Mouse (Mus musculus): ENCODE results near the gene Art3. TPM values are rescaled to one million over a fixed set of nuclear protein-coding genes. Genes with fewer than 3 reads are reported as not detected.

The Art3 gene
- 17.5 and 18.0 TPM in 2 replicates for polyA plus RNA-seq (2012; rRNA removed)

DNA sequence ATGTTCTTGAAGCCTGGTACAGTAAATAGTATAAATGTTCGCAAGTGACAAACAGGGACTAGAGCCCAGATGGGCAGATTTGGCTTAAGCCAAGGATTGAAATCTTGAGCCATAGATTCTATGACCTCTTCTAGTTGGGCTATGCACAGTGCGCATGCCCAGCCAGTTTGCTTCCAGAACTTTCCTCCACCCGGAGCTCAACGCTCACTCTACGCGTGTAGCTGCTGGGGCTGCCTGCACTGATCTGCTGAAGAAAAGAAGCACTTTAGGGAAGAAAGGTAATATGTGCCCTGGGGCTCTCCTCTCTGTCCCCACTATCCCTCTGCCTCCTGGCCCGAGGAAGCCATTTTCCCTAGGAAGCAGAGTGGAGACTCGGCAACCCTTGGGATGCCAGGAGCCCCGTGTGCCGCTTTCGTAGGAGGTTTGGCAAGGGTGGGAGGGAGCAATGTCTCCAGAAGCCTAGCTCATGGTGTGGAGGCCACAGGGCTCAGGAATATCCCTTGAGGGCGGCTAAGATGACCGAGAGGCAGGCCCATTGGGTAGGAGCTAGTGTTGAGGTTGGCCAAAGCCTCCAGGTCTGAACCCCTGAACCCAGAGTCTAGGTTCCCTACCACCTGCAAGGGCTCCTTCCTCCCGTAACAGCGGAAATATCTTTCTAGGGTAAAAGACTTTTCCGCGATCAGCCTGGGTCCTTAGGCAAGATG, at the start of gene Art3:
Art3 (plus strand) TSS at position 193 of the 704 bp plus-strand sequence.
- no peak for DNase-seq (ENCODE audit: extremely low spot score in 1 of 2, low spot score in 1 of 2)

DNA sequence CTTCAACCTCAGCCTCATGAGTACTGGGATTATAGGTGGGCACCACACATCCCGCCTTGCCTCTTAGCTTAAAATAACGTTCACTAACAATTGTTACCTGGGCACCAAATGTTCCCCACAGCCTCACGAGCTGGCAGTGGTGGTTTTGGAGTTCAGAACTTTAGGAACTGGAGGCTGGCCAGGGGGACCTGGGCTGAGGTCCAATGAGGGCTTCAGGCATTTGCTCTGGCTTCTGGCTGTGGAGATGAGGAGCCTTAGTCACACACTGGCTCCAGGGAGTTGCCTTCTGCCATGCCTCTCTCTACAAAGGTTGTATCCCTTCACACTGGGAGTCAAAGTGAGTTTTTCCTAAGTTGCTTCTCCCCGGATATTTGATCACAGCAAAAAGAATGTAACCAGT, 49.1 kb upstream of the Art3 start:
- no peak for DNase-seq (ENCODE audit: extremely low spot score in 1 of 2, low spot score in 1 of 2)

DNA sequence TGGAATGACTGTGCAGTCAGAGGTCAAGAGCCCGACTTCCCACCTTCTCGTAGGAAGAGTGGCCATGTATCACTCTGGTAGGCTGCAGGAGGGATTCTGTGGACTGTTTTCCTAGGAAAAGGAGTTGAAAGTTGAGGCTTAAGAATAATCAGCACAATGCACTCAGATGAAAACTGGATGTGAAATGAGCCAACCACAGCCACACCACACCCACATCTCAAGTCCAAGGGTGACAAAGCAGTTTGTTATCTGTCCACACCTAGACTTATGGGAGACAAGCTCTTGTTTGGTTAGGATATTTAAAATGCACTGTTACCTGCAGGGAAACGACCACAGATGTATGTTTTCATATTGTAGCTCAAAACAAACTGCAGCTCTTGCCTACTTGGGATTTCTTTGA, 48.5 kb upstream of the Art3 start:
- DNase-seq (ENCODE audit: extremely low spot score in 1 of 2, low spot score in 1 of 2), result no peak

DNA sequence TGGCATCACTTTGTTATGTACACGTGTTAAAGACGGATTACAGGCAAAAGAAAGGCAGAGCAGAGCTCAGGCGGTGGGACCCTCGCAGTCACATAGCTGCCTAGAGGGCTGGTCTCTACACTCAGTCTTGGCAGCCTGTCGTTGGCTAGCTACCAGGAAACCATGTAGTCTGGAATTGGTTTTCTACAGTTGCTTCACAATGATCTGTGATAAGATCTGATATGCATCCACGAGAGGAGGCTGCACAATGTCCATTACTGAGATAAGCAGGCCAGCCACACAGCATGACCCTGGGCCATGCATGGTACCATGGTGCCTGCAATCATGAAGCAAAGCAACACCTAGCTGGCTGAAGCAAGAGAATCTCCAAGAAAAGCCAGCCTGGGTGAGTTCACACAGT, 43.8 kb upstream of the Art3 start:
- no peak for DNase-seq (ENCODE audit: extremely low spot score in 1 of 2, low spot score in 1 of 2)

DNA sequence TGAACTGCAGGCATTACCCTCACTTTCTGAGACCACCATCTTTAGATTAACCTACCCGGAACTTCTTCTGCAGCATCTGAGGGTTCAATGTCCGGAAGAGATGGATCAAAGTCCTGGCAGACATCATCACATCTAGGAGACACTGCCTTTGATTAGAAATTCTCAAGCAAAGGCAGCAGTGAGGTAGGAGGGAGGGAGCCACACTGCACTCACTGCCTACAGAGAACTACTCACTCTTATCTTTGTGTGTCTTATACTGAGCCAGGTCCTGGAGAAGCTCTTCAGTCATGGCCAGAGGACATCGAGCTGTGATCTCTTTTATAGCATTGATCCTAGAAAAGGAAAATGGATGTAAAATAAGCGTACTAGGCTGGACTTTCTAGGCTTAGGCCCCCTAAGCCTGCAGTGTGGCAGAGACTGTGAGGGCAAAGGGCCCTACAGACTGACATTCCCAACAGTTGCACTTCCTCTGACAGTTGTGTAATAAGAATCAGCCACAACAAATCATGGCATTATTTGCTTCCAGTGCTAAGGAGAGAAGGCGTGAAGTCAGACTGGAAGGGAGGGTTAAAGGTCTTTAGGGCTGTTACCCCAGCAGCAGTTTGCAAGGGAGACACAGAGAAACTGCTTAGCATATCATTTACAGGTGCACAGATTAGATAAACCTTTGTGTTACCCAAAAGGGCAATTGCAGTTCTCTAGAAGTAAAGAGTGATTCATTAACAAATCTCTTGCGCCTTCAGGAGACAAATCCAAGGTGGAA, 39.8 kb upstream of the Art3 start:
- DNase-seq (ENCODE audit: extremely low spot score in 1 of 2, low spot score in 1 of 2), result no peak

DNA sequence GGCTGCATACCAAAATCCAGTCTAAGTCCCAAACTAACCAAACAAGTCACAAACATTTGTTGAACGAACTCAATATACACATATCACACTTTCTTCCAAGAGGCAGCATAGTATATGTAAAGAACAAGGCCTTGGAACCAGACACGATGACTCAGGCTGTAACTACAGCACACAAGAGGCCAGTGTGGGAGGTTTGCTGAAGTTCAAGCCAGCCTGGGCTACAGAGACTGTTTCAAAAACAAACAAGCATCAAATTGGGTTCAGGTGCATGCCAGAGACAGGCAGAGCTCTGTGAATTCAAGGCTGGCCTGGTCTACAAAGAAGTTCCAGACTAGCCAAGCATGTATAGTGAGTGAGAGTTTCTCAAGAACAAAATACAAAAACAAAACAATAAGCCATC, 37.1 kb upstream of the Art3 start:
- DNase-seq (ENCODE audit: extremely low spot score in 1 of 2, low spot score in 1 of 2), result no peak

DNA sequence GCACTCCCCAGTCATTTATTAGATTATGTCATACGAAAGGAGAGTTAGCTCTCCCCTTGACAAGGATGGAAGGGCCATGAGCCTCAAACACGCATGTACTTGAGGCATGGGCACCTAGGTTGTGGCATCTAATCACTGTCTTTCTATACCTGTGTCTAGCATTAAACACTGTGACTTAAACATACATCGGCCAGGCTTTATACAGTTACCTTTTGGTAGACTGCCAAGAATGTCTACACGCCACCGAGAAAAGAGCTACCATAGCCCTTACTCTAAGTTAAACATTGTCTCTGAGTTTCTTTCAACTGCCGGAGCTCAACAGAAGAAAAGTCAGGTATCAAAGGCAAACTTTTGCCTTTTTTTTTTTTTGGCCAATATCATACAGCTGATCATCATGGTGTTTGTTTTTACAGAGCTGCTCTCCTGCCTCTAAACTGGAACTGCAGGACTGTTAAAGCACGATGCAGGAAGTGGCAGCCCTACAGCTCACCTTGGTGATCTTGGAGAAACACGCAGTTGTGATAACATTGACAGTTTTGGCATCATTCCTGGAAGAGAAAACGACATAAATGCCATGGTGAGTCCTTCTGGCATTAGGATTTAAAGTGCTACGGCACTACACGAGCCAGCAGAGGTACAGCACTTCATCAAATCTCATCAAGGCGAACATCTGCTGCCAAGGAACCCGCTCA, 29.3 kb upstream of the Art3 start:
- no peak for DNase-seq (ENCODE audit: extremely low spot score in 1 of 2, low spot score in 1 of 2)

DNA sequence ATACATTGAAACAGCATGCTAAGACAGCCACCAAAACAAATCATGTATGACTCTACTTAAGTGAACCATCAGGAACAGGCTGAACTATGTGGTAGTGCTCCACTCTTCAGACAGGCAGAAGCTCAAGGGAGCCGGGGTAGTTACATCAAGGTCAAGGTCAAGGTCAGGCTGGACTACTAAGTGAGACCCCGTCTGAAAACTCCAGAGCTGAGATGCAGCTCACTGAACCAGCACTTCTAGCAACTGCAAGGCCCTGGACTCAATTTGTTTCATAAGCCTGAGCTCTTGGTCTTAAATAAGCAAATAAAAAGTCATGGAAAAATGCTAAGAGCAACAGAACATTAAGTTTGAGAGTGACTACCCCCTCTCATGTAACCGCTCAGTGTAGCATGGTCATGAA, 27.3 kb upstream of the Art3 start:
- DNase-seq (ENCODE audit: extremely low spot score in 1 of 2, low spot score in 1 of 2), result no peak

DNA sequence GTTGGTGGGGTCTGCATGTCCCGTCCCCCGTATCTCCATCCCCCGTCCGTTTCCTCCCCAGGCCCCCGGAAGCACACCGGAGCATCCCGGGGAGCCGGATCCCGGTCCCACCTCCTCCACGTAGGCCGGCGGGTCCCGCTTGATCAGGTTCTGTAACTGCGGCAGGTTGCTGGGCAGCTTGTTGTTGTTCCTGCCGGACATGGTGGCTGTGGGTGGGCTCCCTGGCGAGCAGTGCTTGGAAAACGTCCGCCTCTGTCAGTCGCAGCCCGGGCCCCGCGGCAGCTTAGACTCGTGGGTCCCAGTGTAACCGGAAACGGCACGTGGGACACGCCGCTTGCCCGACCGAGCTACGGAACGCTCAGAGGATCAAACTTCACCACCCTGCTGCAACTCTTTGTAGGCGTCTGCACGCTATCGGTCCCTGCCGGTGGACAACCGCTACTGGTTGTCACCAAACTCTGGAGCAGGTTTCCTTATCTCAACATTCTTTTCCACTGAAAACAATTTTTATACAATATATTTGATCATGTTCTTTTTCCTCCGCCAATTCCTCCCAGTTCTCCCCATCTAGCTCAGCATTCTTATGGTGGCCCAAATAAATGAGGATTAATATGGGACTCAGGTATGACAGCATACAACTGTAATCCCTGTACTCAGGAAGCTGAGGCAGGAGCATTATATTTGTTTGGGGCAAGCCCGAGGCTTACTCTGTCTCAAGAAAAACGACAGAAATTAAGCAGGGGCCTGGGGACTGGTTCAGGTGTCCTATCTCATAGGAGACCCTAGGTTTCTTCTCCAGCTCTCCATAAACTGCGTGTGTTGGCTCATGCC, 21.7 kb upstream of the Art3 start, which contains the start of gene Sdad1:
Sdad1 (minus strand) TSS at position 799 of the 831 bp plus-strand sequence.
- peak; percentile 93 to 98 for DNase-seq (ENCODE audit: extremely low spot score in 1 of 2, low spot score in 1 of 2)

DNA sequence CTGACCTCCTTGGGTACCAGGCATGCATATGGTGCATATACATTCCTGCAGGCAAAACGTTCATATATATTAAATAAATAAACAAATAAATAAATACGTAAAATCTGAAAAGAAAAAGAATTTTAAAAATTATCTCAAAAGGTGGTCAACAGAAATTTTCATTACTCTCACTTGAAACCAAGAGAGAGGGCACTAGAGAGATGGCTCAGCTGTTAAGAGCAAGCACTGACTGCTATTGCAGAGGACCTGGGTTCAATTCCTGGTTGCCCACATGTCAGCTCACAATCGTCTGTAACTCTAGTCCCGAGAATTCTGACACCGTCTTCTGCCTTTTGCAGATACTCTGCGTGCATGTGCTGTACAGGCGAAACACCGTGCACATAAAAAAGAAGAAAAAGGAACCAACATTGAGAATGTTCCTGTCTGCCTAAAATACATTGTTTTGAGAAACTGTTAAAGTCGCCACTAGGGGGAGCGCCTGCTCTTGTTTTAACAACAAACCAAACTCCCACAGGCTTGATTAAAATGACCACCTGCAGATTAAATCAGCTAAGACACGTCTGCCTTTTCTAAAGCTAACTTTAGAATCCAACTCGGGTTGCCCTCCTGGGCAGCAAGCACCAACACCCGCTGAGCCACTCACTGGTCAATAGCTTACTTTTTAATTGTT, 19.4 kb upstream of the Art3 start:
- DNase-seq (ENCODE audit: extremely low spot score in 1 of 2, low spot score in 1 of 2), result peak; percentile 77 to 96

DNA sequence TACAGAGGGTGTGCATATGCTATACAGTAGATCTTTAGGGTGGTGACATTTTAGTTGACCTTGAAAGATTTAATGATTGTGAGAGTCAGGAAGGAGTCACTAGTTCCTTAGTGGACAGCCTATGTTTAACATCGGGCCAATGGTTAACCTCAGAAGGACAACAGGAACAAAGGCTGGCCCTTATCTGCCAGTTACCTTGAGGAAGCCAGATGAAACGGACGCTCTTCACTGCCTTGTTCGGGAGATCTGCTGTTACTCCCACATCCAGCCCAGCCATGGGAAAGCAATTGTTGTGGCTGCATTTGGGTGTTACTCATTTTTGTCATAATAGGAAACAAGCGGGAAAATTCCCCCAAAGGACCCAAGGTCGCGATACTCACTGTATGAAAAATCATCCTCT, 17.9 kb upstream of the Art3 start:
- DNase-seq (ENCODE audit: extremely low spot score in 1 of 2, low spot score in 1 of 2), result no peak

DNA sequence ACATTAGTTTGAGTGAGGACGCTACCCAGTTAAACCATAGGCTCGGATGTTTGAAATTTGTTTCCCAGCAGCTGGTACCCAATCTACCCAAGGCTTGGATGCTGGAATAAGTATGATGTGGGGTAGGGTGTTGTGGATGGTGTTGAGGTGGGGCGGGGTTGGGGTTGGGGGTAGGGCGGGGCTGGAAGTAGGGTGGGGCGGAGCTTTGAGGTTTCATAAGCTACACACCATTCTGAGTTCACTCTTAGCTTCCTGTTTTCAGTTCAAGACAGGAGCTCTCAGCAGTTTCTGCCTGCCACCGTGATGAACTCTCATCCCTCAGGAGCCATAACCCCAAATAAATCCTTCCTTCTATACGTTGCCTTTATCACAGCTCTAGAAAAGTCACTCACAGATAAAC, 13.5 kb upstream of the Art3 start:
- no peak for DNase-seq (ENCODE audit: extremely low spot score in 1 of 2, low spot score in 1 of 2)

DNA sequence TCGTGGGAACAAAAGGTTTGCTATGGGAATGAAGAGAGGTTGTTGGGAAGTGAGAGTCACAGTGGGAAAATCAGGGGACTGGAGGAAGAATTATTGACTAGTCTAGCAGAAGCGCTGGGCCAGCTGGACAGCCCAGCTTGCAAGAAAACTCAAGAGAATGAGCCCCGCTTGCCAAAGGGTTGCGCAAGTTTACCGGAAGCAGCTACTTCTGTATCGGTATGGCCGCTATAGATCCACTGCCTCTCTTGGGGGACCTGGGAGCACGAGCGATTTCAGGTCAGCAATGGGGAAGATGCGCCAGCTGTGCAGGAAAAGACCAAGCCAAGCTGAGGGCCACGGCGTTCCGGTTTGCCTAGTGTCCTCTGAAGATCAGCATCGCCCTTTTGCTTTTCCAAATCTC, 13.0 kb upstream of the Art3 start:
- no peak for DNase-seq (ENCODE audit: extremely low spot score in 1 of 2, low spot score in 1 of 2)

DNA sequence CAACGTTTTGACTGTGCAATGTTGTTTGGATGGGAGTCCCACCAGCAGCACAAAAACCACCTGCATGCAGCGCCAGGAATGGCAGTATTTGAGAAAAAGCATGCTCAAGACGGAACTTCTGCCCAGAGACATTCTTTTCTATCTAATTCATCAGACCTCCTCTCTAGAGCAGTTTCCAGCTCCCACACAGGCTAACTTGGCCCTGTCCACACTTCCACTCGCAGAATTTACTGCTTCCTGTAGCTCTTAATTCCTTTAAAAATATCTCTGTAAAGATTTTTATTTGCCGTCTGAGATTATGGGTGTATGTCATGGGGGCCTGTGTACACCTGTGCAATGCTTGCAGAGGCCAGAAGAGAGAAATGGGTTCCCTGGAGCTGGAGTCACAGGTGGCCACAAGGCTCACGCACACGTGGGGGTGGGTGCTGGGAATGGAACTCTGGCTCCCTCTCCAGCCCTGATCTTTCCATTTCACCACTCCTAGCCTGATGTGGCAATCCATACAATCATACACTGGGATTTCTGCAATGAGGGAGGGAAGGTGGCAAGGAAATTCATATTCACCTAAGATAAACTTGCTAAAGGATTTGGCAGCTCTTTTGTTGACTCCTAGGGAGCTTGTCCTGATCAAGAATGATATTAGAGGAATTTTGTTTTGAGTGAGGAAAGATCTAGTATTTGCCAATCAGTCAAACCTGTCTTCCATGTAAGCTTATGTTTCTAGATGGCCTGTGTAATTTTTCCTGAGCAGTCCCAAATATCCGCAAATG, 9.8 kb upstream of the Art3 start:
- DNase-seq (ENCODE audit: extremely low spot score in 1 of 2, low spot score in 1 of 2), result no peak

DNA sequence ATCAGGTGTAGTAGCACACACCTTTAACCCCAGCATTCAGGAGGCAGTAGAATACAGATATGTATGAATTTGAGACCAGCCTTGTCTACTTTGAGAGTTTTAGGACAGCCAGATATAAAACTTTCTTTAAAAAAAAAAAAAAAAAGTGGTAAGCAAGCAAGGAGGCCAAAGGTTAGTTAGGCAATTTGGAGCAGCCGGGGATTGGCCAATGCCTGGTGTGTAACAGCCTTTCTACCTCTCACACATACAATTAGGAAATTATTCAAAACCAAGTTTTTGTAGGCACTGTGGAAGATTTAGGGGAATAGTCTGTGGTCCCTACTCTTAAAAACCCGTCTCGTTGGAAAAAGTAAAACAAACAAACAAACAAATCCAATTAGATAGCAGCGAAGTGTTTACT, 9.0 kb upstream of the Art3 start:
- DNase-seq (ENCODE audit: extremely low spot score in 1 of 2, low spot score in 1 of 2), result no peak

DNA sequence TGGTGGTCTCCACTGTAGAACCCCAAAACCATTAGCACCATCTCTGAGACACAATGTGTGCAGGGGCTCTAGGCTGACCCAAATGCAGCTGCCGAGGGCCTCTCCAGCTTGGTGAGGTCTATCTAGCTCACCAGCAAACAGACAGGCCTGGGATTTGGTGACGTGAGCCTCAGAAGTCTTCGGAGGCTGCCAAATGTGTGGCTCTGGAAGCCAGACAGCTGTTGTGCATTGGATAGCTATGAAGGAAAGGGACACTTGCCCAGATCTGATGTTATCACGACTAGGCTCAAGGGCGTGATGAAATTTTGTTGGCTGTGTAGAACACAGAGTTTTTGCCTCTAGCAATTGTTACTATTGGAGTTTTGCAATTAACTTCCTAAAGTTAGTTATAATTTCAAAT, 8.4 kb upstream of the Art3 start:
- DNase-seq (ENCODE audit: extremely low spot score in 1 of 2, low spot score in 1 of 2), result no peak

DNA sequence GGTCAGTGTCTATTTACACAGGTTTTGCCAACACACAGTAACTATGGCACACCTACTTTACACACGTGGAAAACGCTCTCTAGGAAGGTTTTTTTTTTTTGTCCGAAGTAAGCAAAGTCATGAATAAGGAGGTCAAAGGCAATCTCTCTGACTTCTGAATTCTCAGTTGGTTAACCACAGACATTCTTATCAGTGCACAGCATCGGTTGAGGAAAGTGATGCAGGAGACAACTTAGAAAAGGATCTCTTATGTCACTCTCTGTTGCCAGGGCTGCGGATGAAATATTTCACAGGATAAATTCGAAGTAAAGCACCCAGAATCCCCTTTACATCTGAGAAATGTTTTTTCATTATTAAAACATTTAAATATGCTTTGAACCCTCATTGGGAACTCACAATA, 4.3 kb upstream of the Art3 start:
- DNase-seq (ENCODE audit: extremely low spot score in 1 of 2, low spot score in 1 of 2), result no peak

DNA sequence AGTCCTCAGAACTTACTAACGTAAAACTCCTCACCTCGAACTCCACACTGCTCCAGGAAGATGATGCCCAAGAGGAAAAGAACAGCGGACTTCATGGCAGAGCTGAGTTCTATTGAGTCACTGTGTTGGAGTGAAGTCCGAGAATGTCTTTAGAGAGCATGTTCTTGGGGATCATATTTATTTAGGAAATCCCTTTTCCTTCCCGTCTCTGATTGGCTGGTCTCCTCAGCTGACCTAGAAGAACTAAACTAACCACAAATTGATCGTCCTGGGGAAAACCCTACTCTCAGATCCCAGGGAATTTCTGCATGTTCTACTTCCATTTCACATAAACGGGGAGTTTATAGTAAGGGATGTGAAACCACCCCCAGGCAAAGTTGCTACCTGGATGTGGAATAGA, 3.7 kb upstream of the Art3 start, which contains the start of gene Cxcl9:
Cxcl9 (minus strand) TSS at position 151 of the 400 bp plus-strand sequence.
- DNase-seq (ENCODE audit: extremely low spot score in 1 of 2, low spot score in 1 of 2), result no peak

DNA sequence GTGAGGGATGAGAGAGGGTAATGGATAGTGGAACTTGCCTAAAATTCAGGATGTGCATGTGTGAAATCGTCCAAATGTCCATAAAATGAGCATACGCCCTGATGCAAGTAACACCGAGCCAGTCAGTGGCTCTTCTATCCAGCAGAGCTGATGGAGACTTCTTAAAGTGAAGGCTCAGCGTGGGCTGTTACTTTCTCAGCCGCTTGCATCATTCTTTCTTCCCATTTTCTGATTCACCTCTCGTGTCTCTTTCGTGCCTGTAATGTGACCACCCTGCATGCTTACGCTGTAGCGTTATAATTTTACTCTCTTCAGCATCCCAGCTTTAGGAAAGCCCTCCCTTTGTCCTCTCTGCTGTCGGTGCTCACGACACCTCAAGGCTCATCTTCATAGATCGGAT, 505 bp upstream of the Art3 start:
- no peak for DNase-seq (ENCODE audit: extremely low spot score in 1 of 2, low spot score in 1 of 2)

Data from frontal cortex, adult 2 months (tissue).